Mouse (Mus musculus) liver, embryonic 12.5 days (tissue): ENCODE data around the gene Chac1. TPM values are rescaled to one million over a fixed set of nuclear protein-coding genes. Genes with fewer than 3 reads are reported as not detected.

Experiments used
- ATAC-seq: fragments of 200-750 bp; cut with Nextera tagmentation; 2 replicates; pipeline ENCODE4 v1.8.0; 2017; ENCODE audit warnings: moderate number of reproducible peaks, mild to moderate bottlenecking, moderate library complexity
- H3K27ac ChIP-seq: fragments of 300-500 bp; sonication (generic); 2 replicates; pipeline ENCODE4 v1.5.1; 2016; ENCODE audit warnings: mild to moderate bottlenecking
- H3K27me3 ChIP-seq: fragments of 300-500 bp; sonication (generic); replicated peaks from 2 replicates; pipeline ENCODE4 v1.6.1; 2016; ENCODE audit warnings: mild to moderate bottlenecking, moderate library complexity
- H3K36me3 ChIP-seq: fragments of 300-500 bp; sonication (generic); 2 replicates; pipeline ENCODE4 v1.6.1; 2016; ENCODE audit warnings: mild to moderate bottlenecking, moderate library complexity
- H3K4me1 ChIP-seq: fragments of 300-500 bp; sonication (generic); 2 replicates; pipeline ENCODE4 v1.6.1; 2016
- H3K4me2 ChIP-seq: fragments of 300-500 bp; sonication (generic); 2 replicates; pipeline ENCODE4 v1.6.1; 2016; ENCODE audit warnings: mild to moderate bottlenecking, moderate library complexity
- H3K4me3 ChIP-seq: fragments of 300-500 bp; sonication (generic); 2 replicates; pipeline ENCODE4 v1.5.1; 2016; ENCODE audit warnings: mild to moderate bottlenecking, moderate library complexity
- H3K9ac ChIP-seq: fragments of 300-500 bp; sonication (generic); 2 replicates; pipeline ENCODE4 v1.6.1; 2016; ENCODE audit warnings: mild to moderate bottlenecking, moderate library complexity
- H3K9me3 ChIP-seq: fragments of 300-500 bp; sonication (generic); replicated peaks from 2 replicates; pipeline ENCODE4 v1.6.1; 2016; ENCODE audit warnings: mild to moderate bottlenecking, moderate library complexity
- WGBS: fragments of 180-500 bp; shearing (Covaris S2); methylation state at CpG from one replicate; pipeline ENCODE4 v1.1.7; 2016; ENCODE audit not compliant: insufficient replicate concordance; 5-methylcytosine and 5-hydroxymethylcytosine counted together
- polyA plus RNA-seq: library from polyadenylated mRNA; unstranded; fragments of >200 nt; fragmentation: Nextera tagmentation; extraction: Ambion mirVana; gene quantifications from 2 replicates; pipeline ENCODE4 v1.2.1, GENCODE M21; 2016

Gene Chac1
- polyA plus RNA-seq, 1 experiment from 2014 or later = 1.0 TPM

DNA sequence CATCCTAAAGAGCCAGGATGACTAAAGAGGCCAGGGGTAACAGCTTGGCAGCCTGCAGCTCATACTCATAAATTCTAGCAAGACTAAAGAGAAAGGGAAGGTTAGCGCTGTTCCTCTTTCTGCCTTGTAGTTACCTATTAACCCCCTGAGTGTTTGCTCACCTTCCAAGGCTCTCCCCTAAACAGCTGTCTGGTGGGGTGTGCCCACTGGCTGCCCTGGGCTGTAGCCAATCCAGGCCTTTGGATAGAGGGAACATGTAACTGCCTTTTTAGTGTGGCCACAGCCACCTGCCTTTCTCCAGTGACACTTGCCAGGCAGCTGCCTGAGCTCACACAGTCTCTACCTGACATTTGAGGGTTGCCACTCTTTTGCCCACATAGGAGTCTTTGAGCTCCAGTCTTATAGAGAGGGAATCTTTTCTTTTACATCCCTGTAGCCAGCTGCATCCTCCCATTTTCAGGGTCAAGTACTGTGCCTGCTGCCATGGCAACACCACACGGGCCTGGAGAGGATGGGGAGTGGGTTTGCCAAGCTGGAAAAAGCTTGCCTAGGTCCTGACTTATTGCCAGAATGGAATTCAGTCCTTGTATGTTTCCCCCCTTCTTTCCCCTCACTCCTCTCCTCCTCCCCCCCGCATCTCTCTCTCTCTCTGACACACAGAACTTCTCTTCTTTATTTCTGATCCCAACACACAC, 21.8 kb upstream of the Chac1 start:
- H3K4me2 ChIP-seq = peak overlapping the region; percentile 19; the same call in 1 of the 2 replicates
- H3K27me3 ChIP-seq = peaks cover 96% of the 10 kb centered on the region
- H3K36me3 ChIP-seq = no peaks in the 10 kb centered on the region
- WGBS = 53% methylated on average over 3 of the region's 3 CpGs
- H3K9ac ChIP-seq = no peak overlapping the region
- peaks cover 30% of the 10 kb centered on the region for H3K4me1 ChIP-seq
- H3K9me3 ChIP-seq = no peaks in the 10 kb centered on the region
- H3K4me3 ChIP-seq = no peak overlapping the region
- no peak overlapping the region for H3K27ac ChIP-seq
- ATAC-seq = no peak

DNA sequence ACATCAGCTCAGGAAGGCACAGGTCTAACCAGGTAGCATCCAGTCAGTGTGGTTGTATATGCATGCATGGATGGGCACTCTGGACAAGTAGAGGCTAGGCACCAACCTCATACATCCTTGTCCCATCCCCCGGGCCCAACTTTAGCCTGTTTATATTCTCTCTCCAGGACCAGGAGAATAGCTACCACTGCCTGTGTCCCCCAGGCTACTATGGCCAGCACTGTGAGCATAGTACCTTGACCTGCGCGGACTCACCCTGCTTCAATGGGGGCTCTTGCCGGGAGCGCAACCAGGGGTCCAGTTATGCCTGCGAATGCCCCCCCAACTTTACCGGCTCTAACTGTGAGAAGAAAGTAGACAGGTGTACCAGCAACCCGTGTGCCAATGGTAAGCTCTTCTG, 20.2 kb upstream of the Chac1 start:
- Histone ChIP-seq H3K4me2 (no peak overlapping the region), H3K4me1 (peaks cover 15% of the 10 kb centered on the region), H3K9ac (no peak overlapping the region), H3K4me3 (no peak overlapping the region), H3K27me3 (peaks cover 94% of the 10 kb centered on the region), H3K36me3 (no peaks in the 10 kb centered on the region), H3K9me3 (no peaks in the 10 kb centered on the region), H3K27ac (no peak overlapping the region)
- ATAC-seq = no peak
- WGBS = 85% methylated on average over 8 of the region's 8 CpGs

DNA sequence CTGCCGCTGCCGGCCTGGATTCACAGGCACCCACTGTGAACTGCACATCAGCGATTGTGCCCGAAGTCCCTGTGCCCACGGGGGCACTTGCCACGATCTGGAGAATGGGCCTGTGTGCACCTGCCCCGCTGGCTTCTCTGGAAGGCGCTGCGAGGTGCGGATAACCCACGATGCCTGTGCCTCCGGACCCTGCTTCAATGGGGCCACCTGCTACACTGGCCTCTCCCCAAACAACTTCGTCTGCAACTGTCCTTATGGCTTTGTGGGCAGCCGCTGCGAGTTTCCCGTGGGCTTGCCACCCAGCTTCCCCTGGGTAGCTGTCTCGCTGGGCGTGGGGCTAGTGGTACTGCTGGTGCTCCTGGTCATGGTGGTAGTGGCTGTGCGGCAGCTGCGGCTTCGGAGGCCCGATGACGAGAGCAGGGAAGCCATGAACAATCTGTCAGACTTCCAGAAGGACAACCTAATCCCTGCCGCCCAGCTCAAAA, 18.8 kb upstream of the Chac1 start:
- Histone ChIP-seq H3K36me3 (no peaks in the 10 kb centered on the region), H3K9me3 (no peaks in the 10 kb centered on the region), H3K4me3 (no peak overlapping the region), H3K27ac (no peak overlapping the region), H3K4me1 (peaks cover 3% of the 10 kb centered on the region), H3K9ac (no peak overlapping the region), H3K4me2 (no peak overlapping the region), H3K27me3 (peaks cover 94% of the 10 kb centered on the region)
- WGBS = 72% methylated on average over 24 of the region's 24 CpGs
- ATAC-seq = no peak

DNA sequence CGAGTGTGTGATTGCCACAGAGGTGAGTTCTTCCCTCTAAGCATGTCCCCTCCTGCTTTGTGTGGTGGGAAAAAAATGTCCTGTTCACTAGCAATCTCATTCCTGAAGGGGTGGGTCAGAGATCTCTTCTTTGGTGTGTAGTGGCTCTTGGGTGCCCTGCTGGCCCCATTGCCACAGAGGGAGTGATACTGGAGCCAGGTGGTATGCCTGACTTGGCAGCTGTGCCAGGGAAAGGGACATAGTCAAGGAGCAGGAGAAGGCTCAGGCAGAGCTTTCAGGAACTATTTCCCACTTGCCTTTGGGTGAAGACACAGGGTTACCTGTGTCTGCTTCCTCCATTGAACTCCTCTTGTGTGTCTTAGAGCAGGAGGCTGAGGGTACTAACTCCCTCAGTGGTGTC, 16.9 kb upstream of the Chac1 start:
- H3K27me3 ChIP-seq = peaks cover 81% of the 10 kb centered on the region
- peaks cover 13% of the 10 kb centered on the region for H3K4me1 ChIP-seq
- no peak overlapping the region for H3K9ac ChIP-seq
- H3K36me3 ChIP-seq = no peaks in the 10 kb centered on the region
- no peak overlapping the region for H3K27ac ChIP-seq
- WGBS = 54% methylated on average over 1 of the region's 1 CpGs
- no peak overlapping the region for H3K4me3 ChIP-seq
- no peak overlapping the region for H3K4me2 ChIP-seq
- no peak for ATAC-seq
- no peaks in the 10 kb centered on the region for H3K9me3 ChIP-seq

DNA sequence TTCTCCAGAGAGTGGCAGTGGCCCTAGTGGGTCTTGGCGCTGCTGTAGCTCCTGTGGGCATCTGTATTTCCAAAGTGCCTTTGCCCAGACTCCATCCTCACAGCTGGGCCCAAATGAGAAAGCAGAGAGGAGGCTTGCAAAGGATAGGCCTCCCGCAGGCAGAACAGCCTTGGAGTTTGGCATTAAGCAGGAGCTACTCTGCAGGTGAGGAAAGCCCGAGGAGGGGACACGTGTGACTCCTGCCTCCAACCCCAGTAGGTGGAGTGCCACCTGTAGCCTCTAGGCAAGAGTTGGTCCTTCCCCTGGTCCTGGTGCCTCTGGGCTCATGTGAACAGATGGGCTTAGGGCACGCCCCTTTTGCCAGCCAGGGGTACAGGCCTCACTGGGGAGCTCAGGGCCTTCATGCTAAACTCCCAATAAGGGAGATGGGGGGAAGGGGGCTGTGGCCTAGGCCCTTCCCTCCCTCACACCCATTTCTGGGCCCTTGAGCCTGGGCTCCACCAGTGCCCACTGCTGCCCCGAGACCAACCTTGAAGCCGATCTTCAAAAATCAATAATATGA, 16.0 kb upstream of the Chac1 start:
- ATAC-seq = no peak
- Histone ChIP-seq H3K9ac (no peak overlapping the region), H3K36me3 (no peaks in the 10 kb centered on the region), H3K4me1 (peaks cover 13% of the 10 kb centered on the region), H3K4me3 (no peak overlapping the region), H3K9me3 (no peaks in the 10 kb centered on the region), H3K27ac (no peak overlapping the region), H3K4me2 (no peak overlapping the region), H3K27me3 (peaks cover 71% of the 10 kb centered on the region)
- WGBS = 70% methylated on average over 7 of the region's 7 CpGs

DNA sequence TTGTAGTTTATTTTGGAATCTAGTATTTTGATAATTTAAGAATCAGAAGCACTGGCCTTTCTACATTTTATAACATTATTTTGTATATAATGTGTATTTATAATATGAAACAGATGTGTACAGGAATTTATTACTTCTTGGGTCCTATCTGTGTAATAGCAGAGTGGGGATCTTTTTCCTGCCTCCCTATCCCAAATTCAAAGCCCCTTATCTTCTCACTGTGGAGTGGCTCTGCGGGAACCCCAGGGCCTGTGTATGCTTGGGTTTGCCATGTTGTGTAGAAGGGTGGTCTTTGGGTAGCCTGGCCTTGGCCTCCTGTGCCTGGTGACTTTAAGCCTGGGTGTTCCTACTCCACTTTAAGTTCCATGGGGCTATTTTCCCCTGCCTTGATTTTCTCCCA, 15.5 kb upstream of the Chac1 start:
- Histone ChIP-seq H3K9me3 (no peaks in the 10 kb centered on the region), H3K27ac (no peak overlapping the region), H3K4me3 (no peak overlapping the region), H3K27me3 (peaks cover 67% of the 10 kb centered on the region), H3K4me1 (peaks cover 13% of the 10 kb centered on the region), H3K9ac (no peak overlapping the region), H3K36me3 (no peaks in the 10 kb centered on the region), H3K4me2 (no peak overlapping the region)
- WGBS = 81% methylated on average over 1 of the region's 1 CpGs
- no peak for ATAC-seq

DNA sequence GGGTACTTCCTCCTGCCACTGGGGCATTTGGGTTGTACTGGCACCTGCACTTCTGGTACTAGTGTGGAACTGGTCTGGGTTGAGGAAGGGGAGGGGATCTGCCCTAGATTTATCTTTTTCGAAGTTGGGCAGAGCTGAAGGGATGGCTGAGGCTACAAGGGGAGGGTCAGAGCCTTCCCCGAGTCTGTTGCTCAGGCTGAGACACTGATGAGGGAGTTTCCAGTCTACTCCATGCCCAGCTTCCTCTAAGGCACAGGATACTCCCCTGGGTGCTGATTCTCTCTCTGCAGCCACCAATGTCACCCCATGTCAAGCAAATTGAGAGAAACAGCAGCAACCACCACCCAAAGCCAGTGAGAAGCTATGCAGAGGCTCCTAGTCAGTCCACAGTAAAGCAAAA, 15.0 kb upstream of the Chac1 start:
- Histone ChIP-seq H3K9me3 (no peaks in the 10 kb centered on the region), H3K4me2 (no peak overlapping the region), H3K4me1 (peaks cover 13% of the 10 kb centered on the region), H3K27me3 (peaks cover 62% of the 10 kb centered on the region), H3K27ac (0 out of 2 replicates have a peak overlapping the region, but pooled peaks have one; percentile 31), H3K36me3 (no peaks in the 10 kb centered on the region), H3K4me3 (no peak overlapping the region), H3K9ac (no peak overlapping the region)
- 27% methylated on average over 2 of the region's 2 CpGs for WGBS
- no peak for ATAC-seq

DNA sequence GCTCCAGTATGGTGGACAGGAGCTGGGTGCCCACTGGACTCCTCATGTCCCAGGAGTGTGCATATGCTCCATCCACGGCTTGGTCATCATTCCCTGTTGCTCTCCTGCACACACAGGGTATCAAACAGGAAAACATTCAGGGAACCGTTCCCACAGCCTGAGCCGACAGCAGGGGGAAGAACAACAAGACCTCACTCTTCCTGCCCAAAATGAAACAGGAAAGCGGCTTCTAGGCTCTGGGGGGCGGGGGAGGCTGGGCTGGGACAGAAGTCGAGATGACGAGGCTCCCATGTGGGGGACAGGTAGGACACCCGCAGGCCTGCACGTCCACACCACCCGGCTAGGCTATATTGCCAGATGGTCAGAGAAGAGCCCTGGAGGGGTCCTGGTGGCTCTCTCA, 14.6 kb upstream of the Chac1 start:
- no peaks in the 10 kb centered on the region for H3K9me3 ChIP-seq
- no peak overlapping the region for H3K4me2 ChIP-seq
- WGBS = 34% methylated on average over 10 of the region's 10 CpGs
- no peak overlapping the region for H3K9ac ChIP-seq
- H3K36me3 ChIP-seq = no peaks in the 10 kb centered on the region
- peaks cover 13% of the 10 kb centered on the region for H3K4me1 ChIP-seq
- H3K4me3 ChIP-seq = no peak overlapping the region
- peaks cover 57% of the 10 kb centered on the region for H3K27me3 ChIP-seq
- H3K27ac ChIP-seq = 0 out of 2 replicates have a peak overlapping the region, but pooled peaks have one; percentile 31
- no peak for ATAC-seq

DNA sequence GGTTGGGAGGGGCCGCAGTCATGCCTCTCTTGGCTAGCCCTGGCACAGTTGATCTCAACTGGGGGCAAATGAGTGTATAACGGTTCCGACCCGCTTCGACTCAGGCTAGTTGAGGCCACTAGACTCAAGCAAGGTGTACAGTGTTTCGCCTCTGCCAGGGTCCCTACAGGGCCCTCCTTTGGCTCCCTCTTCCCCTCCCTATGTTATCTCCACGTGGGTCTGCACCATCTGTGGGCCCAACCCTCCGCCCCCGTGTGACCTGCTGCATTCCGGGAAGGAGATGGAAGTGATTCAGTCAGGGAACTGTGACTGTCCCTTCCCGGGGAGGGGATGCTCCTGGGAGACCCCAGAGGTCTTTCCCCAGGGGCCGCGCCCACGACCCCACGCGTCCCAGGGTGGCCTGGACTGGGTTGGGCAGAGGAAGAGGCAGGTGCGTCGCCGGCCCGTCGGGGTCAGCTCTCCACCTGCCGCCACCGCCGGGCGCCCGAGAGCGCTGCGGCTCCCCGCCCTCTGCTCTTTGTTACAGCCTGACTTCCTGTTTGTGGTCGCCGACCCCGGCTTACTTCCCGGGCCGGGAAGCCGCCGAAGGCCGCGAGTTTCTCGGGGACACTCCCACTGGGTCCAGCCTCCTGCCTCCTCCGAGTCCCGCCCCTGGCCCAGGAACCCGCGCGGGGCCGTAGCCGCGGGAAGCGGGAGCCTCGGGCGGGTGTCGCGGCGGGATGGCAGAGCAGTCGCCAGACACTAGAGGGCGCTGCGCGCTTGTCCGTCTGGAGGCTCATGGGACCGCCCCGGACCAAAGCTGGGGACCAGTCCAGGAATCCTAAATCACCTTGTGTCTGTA, 13.4 kb upstream of the Chac1 start:
- ATAC-seq = peak; percentile 78
- peaks cover 13% of the 10 kb centered on the region for H3K4me1 ChIP-seq
- H3K4me3 ChIP-seq = peak overlapping the region; percentile 64
- H3K36me3 ChIP-seq = no peaks in the 10 kb centered on the region
- 6% methylated on average over 59 of the region's 60 CpGs for WGBS
- peak overlapping the region; percentile 77 for H3K9ac ChIP-seq
- H3K27me3 ChIP-seq = peaks cover 45% of the 10 kb centered on the region
- H3K4me2 ChIP-seq = peak overlapping the region; percentile 88
- peak overlapping the region; percentile 54 for H3K27ac ChIP-seq
- no peaks in the 10 kb centered on the region for H3K9me3 ChIP-seq

DNA sequence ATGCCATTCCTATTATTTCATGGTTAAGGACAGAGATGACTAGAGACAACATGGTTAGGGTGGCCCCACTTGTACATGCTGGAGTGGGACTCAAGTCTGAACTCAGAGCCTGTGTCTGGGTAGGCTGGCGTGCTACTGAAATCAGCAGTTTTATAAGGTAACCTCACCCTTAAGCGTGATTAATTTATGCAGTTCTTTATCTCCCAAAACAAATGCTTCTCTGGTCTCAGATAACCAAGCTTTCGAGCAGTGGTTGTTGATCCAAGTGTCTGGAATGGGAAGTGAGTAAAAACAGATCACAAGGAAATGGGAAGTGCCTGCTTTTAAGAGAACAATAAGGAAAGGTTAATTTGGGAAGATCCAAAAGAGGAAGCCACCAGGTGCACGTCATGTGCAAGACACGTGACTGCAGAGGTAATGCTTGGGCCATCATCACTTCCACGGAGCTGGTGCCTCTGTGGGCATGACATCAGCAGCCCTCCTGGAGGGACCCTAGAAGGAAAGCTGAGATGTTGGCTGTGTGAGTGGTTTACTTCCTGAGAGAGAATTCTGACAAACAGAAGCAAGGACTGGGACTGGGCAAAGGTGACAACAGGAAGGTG, 6.4 kb upstream of the Chac1 start:
- no peak overlapping the region for H3K4me2 ChIP-seq
- H3K27me3 ChIP-seq = peaks cover 19% of the 10 kb centered on the region
- H3K27ac ChIP-seq = no peak overlapping the region
- ATAC-seq = no peak
- H3K36me3 ChIP-seq = no peaks in the 10 kb centered on the region
- no peak overlapping the region for H3K9ac ChIP-seq
- no peaks in the 10 kb centered on the region for H3K4me1 ChIP-seq
- H3K9me3 ChIP-seq = no peaks in the 10 kb centered on the region
- no peak overlapping the region for H3K4me3 ChIP-seq
- WGBS = 19% methylated on average over 6 of the region's 6 CpGs

DNA sequence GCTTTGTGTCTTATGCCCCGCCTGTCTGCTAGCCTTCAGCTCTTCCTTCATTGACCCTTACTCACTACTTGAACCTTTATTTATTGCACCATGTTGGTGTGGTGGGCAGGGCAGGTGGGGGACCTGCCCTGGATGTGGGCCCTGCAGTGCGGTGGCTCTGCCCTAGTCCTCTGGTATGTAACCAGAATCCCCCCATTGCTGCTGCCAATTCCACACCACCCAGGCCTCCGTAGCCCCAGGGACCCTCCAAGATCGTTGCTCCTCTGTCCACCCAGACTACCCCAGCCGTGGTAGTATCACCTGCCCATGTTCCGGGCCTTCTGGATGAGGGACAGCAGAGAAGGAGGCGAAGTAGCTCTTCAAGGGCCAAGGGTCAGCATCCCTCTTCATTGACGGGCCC, 2.7 kb downstream of the Chac1 start:
- Histone ChIP-seq H3K4me2 (no peak overlapping the region), H3K27ac (no peak overlapping the region), H3K4me1 (peaks cover 29% of the 10 kb centered on the region), H3K27me3 (peaks cover 58% of the 10 kb centered on the region), H3K9ac (no peak overlapping the region), H3K4me3 (no peak overlapping the region), H3K36me3 (no peaks in the 10 kb centered on the region; the same call in 1 of the 2 replicates), H3K9me3 (no peaks in the 10 kb centered on the region)
- WGBS = 79% methylated on average over 8 of the region's 8 CpGs
- no peak for ATAC-seq

DNA sequence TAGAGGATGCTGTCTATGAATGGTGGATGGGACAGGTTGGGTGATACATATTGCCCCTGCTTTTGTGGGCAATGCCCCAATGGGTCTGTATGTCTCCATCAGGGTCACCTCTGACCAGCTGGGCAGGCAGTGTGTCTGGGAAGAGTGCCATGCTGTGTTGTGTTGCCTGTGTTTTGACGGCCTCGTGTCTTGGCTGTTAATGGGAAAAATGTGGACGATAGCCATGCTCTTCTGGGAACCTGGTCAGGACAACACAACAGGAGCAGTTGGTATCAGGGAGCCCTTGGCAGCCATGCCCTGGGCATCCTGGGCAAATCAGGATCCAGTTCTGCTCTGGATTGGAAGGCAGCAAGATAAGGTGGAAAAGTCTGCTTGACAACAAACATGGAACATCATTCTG, 4.1 kb downstream of the Chac1 start:
- H3K36me3 ChIP-seq = no peaks in the 10 kb centered on the region; the same call in 1 of the 2 replicates
- no peak for ATAC-seq
- WGBS = 75% methylated on average over 3 of the region's 3 CpGs
- H3K27ac ChIP-seq = no peak overlapping the region
- H3K9me3 ChIP-seq = no peaks in the 10 kb centered on the region
- peaks cover 40% of the 10 kb centered on the region for H3K4me1 ChIP-seq
- H3K9ac ChIP-seq = no peak overlapping the region
- H3K4me2 ChIP-seq = no peak overlapping the region
- H3K4me3 ChIP-seq = no peak overlapping the region
- H3K27me3 ChIP-seq = peaks cover 46% of the 10 kb centered on the region
